Mouse (Mus musculus) erythroblast, embryonic 14.5 days (primary cell): Measurements from ENCODE around the gene Prap1. TPM values are rescaled to one million over a fixed set of nuclear protein-coding genes. Genes with fewer than 3 reads are reported as not detected.
A peak's percentile ranks its signal among the peaks of the same experiment; 100 is the strongest.

Experiments
- H3K27me3 ChIP-seq: 2 replicates; pipeline ENCODE4 v1.6.1; 2012; ENCODE audit warnings: inconsistent platforms; ENCODE audit not compliant: control insufficient read depth
- H3K36me3 ChIP-seq: 2 replicates; pipeline ENCODE4 v1.6.1; 2012; ENCODE audit warnings: mild to moderate bottlenecking, inconsistent platforms; ENCODE audit not compliant: control insufficient read depth
- H3K4me1 ChIP-seq: 2 replicates; pipeline ENCODE4 v1.6.1; 2012; ENCODE audit warnings: inconsistent platforms; ENCODE audit not compliant: control insufficient read depth
- H3K4me3 ChIP-seq: replicated peaks from 2 replicates; pipeline ENCODE3; 2012; ENCODE audit warnings: moderate library complexity, mild to moderate bottlenecking, inconsistent platforms
- H3K9me3 ChIP-seq: 2 replicates; pipeline ENCODE4 v1.6.1; 2012; ENCODE audit warnings: low read length, inconsistent platforms, mixed read lengths; ENCODE audit not compliant: control insufficient read depth
- GATA1 ChIP-seq: IDR thresholded peaks from 2 replicates; pipeline ENCODE4 v1.6.1; 2012; ENCODE audit warnings: low read length, inconsistent platforms, mixed read lengths
- TAL1 ChIP-seq: IDR thresholded peaks from 3 replicates; pipeline ENCODE4 v1.6.1; 2012; ENCODE audit warnings: low read length, inconsistent platforms, mixed read lengths
- polyA plus RNA-seq: library from polyadenylated mRNA; stranded (reverse); fragments of >175 nt; gene quantifications from 2 replicates; pipeline ENCODE4 v1.2.3, GENCODE M21; 2012

The Prap1 gene
- polyA plus RNA-seq, 1 experiment = not detected

DNA sequence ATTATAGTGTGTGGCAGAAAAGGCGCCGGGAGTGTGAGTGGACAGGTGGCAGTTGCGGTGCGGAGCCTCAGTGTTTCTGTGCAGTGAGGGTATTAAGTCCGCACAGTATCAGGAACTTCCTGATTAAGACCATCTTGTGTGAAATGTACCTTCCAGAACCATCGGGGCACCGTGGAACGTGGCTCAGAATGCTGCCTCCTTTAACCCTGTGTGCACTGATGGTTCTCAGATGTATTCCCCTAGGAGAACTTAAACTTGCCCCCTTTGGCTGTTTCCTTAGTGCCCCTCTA lies 44.8 kb downstream of the Prap1 start:
- Histone ChIP-seq H3K36me3 (no peaks in the 10 kb centered on the region), H3K4me3 (peak overlapping the region; percentile 86)
- TF ChIP-seq GATA1 (no peak), TAL1 (no peak)

GRCm38 (mm10) chr7:140141350-140141749 lies 48.2 kb downstream of the Prap1 start:
- Histone ChIP-seq H3K9me3 (no peaks in the 10 kb centered on the region), H3K27me3 (no peaks in the 10 kb centered on the region), H3K4me1 (peaks cover 13% of the 10 kb centered on the region), H3K36me3 (peaks cover 17% of the 10 kb centered on the region), H3K4me3 (no peak overlapping the region)
- TF ChIP-seq TAL1 (no peak), GATA1 (no peak)

More for the DNA sequence above, 44.8 kb downstream of the Prap1 start:
- Histone ChIP-seq H3K27me3 (no peaks in the 10 kb centered on the region), H3K4me1 (peaks cover 13% of the 10 kb centered on the region), H3K9me3 (no peaks in the 10 kb centered on the region)

GRCm38 (mm10) chr7:140144550-140144949 lies 51.4 kb downstream of the Prap1 start:
- H3K9me3 ChIP-seq = no peaks in the 10 kb centered on the region
- H3K27me3 ChIP-seq = no peaks in the 10 kb centered on the region
- no peak for TF ChIP-seq TAL1
- no peak for TF ChIP-seq GATA1
- peaks cover 37% of the 10 kb centered on the region for H3K36me3 ChIP-seq
- H3K4me3 ChIP-seq = no peak overlapping the region
- no peaks in the 10 kb centered on the region; the same call in none of the 2 replicates for H3K4me1 ChIP-seq

Other genes starting within 250 kb of the Prap1 start
- gene Kndc1, start 198.7 kb upstream of the Prap1 start, polyA plus RNA-seq = 0.01 TPM in 1 of 2 replicates, not detected in the other
- gene Utf1, start 149.6 kb upstream of the Prap1 start, polyA plus RNA-seq = not detected in 2 replicates
- gene 6430531B16Rik, start 114.6 kb upstream of the Prap1 start, polyA plus RNA-seq = not detected in 2 replicates
- 0.05 and 0.21 TPM in 2 replicates for gene Adam8, start 100.8 kb upstream of the Prap1 start, polyA plus RNA-seq
- gene Zfp511, start 57.0 kb upstream of the Prap1 start, polyA plus RNA-seq = 4.2 and 4.6 TPM in 2 replicates
- gene Tubgcp2, start 56.7 kb upstream of the Prap1 start, polyA plus RNA-seq = 1.0 and 1.5 TPM in 2 replicates
- not detected in 2 replicates for gene Msx3, start 44.3 kb upstream of the Prap1 start, polyA plus RNA-seq
- 0.04 TPM in 1 of 2 replicates, not detected in the other for gene Caly, start 10.8 kb upstream of the Prap1 start, polyA plus RNA-seq
- gene Fuom, start 9.0 kb downstream of the Prap1 start, polyA plus RNA-seq = 1.0 and 2.8 TPM in 2 replicates
- 0.14 TPM in 1 of 2 replicates, not detected in the other for gene Paox, start 22.4 kb downstream of the Prap1 start, polyA plus RNA-seq
- gene Echs1, start 23.1 kb downstream of the Prap1 start, polyA plus RNA-seq = 0.14 and 0.39 TPM in 2 replicates
- 0.30 and 0.58 TPM in 2 replicates for gene Mtg1, start 44.2 kb downstream of the Prap1 start, polyA plus RNA-seq
- gene Sprn, start 61.5 kb downstream of the Prap1 start, polyA plus RNA-seq = not detected in 2 replicates
- gene Olfr522, start 71.4 kb downstream of the Prap1 start, polyA plus RNA-seq = not detected in 2 replicates
- gene Olfr523, start 79.8 kb downstream of the Prap1 start, polyA plus RNA-seq = not detected in 2 replicates
- 0.03 TPM in 1 of 2 replicates, not detected in the other for gene Olfr524, start 112.6 kb downstream of the Prap1 start, polyA plus RNA-seq
- gene Cd163l1, start 124.9 kb downstream of the Prap1 start, polyA plus RNA-seq = not detected in 2 replicates
- gene 5830411N06Rik, start 153.9 kb downstream of the Prap1 start, polyA plus RNA-seq = not detected in 2 replicates
- gene Olfr525, start 227.5 kb downstream of the Prap1 start, polyA plus RNA-seq = not detected in 2 replicates
- not detected in 2 replicates for gene Olfr527, start 240.6 kb downstream of the Prap1 start, polyA plus RNA-seq